Mouse (Mus musculus) c-Kit-positive CD71-positive TER-119-negative erythroid progenitor cells, embryonic 14.5 days (primary cell): Measurements from ENCODE around the gene Tmco4.

ENCODE experiments used
- DNase-seq: peaks from one replicate; pipeline ENCODE4 v3.0.0-alpha.2; 2013; ENCODE audit warnings: low read depth

Tmco4 gene

DNA sequence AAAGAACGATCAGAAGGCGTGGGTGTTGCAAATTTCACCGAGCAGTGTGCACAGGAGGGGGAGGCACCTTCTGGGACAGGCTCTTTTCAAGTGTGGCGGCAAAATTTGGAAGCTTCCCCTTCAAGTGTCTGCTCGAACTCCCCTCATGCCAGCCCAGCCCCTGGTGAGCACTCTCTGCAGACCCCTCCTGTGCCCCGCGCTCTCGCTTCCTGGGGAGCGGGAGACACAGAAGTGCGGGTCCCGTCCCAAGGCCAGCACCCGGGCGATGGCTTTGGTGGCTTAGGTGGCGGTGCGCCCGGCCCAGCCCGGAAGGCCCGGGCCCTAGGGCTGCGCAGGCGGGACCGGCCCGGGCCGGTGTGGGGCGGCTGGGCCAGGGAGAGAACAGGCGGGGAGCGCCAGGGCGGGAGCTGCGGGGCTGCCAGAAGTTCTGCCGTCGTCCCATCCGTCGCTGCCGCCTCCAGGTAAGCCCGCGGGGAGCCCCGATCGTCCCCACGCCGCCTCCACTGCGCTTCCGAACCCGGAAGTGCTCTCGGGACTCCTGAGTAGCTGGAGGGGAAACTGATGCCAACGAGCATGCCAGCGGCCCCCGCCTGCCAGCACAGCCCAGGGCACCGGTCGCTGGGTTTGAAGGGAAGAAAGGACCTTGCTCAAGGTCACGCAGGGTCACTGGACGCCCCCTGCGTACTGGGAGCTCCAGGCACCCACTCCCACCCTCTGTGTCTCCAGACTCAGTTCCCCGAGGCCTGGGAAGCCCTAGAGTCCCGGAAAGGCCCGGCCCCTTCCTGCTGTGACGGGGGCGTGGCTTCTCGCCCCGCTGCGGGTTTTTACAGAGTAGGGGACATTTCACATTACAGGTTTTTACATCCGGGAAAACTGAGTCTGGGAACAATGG lies at the start of gene Tmco4:
Gene Tmco4 (plus strand): TSS at position 62 of the 892 bp plus-strand sequence.
- DNase-seq: peak; percentile 68

DNA sequence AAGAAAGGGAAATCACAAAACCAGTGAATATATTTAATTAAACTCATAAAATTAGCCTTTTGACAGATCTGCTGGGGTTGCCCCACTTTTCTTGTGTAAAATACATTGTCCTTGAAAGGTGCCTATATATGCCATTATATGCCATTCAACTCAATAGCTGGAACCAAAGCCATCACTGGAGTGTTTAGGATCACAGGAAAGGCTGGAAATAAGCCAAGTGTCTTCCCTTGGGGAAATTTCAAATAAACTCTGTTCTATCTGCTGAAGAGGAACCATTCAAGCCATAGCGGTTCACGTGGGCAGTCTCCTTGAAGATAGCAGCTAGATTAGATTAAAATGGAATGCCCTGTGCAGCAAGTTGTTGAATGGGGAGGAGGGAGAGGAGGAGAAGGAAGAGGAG lies 47.1 kb upstream of the Tmco4 start:
- DNase-seq: no peak

DNA sequence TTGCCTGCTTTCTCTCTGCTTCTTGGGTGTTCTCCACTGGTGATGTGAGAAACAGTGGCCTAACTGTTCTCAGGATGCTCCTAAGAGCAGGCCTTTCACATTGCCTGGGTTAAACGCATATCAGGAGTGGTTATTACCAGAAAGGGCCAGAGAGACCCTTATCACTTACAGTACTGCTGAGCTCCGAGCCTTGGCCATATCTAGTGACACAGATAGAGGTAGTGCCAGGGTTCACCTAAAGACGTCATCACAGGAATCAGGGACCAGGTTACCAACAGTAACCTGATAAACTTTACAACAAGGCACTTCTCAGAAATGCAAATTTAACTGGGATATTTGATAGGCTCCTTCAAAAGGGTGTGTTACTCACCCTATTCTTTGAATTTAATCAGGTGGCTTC lies 38.8 kb upstream of the Tmco4 start:
- DNase-seq: no peak

DNA sequence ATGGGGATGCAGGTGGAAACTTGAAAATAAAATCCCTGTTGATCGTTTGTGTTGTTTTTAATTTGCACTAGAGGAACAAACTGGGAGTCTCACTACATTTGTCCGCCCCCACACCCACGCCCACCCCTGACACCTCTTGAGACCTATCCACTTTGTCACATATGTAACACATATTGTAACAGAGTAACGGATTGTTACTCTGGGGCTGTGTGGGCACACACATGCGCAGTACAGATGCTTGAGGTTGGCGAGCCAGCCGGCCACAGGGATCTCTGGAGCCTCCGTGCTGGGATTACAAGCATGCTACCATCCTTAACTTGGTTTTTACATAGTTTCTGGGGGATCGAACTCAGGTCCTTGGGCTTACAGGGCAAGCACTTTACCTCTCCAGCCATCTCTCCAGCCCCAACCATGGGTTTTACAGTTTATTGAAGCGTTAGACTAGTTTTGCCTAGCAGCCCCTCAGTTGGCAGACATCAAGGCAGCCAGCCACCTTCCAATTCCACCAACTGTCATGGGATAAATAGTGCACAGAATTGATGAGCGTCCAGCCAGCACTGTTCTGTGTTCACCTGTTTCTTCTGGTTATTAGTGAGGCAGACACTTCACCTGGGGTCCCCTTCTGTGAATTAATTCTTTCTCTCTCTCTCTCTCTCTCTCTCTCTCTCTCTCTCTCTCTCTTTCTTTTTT lies 38.1 kb upstream of the Tmco4 start:
- DNase-seq: no peak

DNA sequence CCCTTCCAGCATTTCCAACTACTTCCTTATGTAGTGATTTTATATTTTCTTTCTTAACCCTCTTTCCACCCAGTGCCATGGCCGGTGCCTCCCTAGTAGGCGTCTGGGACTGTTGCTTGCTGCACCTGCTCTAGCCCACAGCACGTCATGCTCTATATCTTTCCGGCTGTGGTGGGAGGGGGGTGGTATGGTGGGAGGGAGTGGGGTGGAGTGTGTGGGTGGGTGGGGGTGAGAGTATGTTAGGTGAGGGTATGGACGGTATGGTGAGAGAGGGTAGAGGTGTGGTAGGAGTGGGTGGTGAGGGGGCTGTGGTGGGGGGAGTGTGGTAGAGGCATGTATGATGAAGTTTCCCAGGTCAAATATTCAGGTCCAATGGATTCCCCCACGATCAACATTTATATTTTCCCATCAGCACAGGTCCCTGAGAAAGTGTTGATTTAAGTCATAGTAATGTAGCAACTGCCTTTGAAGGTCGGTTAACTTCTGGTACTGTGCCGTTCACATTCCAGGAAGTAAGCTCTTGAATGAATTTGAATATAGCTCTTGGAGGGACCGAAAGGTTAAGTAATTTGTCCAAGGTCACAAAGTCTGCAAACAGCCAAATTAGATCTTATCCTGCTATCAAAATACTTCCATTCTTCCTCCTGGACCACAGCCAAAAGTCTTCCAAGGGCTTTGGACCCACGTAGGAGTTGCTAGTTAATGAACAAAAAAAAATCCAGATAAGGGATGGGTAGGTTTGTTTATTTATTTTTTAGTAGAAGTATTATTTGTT lies 34.0 kb upstream of the Tmco4 start:
- no peak for DNase-seq

DNA sequence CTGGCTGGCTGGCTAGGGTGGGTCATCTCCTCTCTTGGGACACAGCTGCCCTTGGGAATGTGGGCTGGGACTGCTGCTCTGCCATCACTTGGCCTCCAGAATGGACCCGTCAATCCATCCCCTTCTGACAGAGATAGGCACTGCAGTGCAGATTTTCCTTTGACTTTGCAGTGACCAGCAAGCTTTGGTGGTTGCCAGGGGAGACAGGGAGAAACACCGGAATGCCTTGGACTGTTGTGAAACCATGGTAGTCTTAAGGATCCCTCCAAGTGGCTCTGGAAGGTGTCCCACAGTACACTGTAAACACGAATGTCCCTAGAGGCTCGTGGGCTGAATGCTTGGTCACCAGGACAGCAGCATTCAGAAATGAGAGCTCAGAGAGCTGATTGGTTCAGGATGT lies 33.2 kb upstream of the Tmco4 start:
- no peak for DNase-seq

DNA sequence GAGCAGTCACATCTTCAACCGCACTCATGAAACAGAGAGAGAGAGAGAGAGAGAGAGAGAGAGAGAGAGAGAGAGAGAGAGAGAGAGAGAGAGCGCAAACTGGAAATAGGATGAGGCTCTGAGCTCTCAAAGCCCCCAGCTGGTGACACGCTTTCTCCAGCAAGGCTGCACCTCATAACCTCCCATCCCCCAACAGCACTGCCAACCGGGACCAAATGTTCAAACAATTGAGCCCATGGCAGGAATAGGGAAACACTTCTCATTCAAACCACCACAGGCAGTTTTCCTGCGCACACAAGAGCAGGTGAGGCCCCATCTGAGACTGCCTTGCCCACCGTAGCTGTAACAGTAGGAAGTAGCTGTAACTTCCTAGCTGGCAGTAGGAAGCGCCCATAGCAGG lies 31.3 kb upstream of the Tmco4 start:
- no peak for DNase-seq

DNA sequence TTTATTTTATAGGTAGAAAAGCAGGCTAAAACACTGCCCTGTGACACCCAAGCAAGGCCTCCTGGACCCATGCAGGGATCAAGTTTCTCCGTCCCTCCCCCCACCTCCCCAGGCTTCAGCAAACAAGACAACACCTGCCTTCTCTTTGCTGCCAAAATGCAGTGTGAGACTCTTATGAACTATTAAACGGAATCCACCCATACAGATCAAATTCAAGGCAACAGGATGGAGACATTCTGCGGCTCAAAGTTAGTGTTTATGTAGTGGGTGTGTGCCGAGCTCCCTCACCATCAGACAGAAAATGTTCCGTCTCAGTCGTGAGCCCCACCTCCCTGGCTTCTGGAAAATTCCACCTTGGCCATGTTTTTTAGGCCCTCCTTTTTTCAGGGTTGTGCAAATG lies 30.7 kb upstream of the Tmco4 start:
- DNase-seq: no peak

DNA sequence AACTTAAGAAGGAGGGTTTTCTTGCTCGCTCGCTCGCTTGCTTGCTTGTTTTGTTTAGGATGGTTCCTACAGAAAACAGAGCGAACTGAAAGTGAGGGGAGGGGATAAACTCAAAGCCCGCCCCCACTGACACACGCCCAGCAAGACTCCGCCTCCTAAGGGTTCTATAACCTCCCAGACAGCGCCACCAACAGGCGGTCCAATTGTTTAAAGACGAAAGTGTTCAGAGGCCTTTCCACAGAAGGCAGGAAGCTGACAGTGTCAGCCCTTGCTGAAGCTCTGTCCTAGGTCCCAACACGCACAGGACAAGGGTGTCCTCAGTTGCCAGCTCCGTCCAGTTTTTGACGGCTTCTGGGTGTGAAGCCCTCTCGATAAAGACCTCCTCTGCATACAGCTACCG lies 29.0 kb upstream of the Tmco4 start:
- peak; percentile 89 for DNase-seq

DNA sequence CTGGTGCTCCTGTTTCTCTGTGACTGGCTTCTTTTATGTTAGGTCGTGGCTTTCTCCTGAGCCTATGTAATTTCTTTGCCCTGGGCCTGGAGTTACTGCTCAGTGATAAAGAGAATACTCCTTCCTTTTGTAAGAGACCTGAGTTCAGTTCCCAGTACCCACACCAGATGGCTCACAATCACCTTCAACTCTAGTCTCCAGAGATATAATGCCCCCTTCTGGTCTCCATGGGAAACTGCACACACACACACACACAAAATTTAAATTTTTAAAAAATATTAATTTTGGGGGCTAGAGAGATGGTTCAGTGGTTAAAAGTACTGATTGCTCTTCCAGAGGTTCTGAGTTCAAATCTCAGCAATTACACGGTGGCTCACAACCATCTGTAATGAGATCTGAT lies 24.4 kb upstream of the Tmco4 start:
- DNase-seq: no peak

DNA sequence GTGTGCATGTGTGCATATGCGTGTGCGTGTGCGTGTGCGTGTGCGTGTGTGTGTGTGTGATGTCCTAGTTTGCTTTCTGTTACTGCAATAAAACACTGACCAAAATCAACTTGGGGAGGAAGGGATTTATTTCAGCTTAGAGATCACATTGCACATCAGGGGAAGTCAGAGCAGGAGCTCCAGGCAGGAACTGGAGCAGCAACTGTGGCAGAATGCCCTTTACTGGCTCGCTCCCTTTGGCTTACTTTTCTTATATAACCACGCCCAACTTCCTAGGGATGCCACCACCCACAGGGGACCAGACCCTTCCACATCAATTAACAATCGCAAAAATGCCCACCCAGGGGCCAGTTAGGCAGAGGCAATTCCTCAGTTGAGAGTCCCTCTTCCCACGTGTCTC lies 14.1 kb upstream of the Tmco4 start:
- DNase-seq: no peak

DNA sequence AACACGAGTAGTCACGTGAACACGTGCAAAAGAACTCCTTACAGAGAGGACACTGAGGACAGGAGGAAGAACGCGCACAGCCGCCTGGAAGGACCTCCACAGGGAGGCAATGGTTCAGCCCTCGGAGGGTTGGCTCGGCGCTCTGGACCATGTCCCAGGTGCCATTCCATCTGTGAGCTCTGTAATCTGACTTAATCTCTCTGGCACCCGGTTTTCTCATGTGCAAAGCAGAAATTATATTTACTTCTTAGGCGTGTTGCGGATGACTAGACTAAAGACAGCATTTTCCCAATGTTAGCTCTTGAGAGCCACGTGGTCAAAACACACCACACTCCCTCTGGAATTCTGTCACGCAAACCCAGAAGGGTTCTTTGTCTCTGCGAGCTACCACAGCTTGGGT lies 13.6 kb upstream of the Tmco4 start:
- no peak for DNase-seq

DNA sequence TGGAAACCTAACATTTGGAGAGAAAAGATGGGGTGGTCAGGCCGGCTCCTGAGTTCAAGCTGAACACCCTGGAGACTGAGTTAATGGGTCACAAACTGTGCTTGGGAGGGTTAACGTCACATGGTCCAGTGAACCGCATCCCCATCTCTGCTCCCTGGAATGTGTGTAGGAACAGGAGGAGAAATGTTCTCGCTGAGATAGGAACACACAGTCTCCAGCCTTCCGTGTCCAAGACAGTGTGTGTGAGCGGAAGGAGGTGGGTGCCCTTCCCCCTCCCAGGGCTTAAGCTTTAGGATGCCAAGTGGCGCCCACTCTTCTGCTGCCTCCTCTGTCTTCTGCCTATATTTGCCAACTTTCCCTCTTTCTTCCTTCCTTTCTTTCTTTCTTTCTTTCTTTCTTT lies 12.8 kb upstream of the Tmco4 start:
- DNase-seq: no peak

DNA sequence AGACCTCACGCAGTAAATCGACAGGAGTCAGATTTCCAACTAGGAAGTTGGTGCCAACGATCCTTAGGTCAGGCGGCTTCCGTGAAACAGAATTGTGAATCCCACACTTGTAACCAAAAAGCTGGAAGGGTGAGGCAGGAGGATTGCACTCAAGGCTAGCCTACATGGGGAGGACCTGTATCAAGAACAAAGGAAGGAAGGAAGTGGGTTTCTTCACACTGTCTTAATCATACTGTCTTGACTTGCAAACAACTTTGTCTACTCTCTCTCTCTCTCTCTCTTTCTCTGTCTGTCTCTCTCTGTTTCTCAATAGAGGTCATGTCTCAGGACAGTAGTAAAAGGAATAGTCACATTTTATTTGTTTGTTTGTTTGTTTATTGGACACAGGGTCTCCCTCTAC lies 10.0 kb upstream of the Tmco4 start:
- DNase-seq: no peak

DNA sequence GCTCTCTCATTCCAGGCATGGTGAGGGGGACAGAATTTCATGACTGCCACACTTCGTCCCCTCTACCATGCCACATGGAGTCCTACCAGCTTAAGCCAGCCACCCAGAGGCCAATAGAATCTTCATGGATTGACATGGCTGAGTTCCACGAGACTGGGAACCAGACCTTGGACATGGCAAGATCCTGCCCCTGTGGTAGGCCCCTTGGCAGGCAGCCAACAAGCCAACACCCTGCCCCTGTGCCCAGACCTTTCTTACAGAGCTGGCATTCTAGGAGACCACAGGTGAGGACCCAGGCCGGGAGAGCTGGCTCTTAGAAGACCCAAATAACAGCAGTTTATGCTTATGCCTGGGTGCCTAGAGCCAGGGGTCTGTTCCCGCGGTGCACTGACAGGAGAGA lies 6.8 kb upstream of the Tmco4 start:
- no peak for DNase-seq

DNA sequence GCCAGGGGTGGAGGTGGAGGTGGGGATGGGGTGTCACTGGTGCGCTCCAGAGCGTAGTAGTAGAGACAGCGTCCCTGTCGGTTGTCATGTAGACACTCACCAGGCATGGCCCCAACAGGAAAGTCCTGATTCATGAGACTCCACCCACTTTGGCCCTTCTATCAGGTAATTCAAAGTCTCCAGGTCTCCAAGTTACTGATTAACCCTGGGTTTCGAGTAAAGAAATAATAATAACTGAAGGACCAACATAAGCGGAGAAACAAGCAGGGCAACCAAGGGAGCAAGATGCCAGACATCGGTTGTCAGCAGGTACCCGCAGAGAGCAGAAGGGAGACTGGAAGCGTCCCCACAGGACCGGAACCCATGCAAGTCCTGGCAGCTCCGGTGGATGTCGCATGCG lies 5.8 kb upstream of the Tmco4 start, which contains the start of gene Rnf186:
Gene Rnf186 (plus strand): TSS at position 247 of the 400 bp plus-strand sequence.
- DNase-seq: no peak

DNA sequence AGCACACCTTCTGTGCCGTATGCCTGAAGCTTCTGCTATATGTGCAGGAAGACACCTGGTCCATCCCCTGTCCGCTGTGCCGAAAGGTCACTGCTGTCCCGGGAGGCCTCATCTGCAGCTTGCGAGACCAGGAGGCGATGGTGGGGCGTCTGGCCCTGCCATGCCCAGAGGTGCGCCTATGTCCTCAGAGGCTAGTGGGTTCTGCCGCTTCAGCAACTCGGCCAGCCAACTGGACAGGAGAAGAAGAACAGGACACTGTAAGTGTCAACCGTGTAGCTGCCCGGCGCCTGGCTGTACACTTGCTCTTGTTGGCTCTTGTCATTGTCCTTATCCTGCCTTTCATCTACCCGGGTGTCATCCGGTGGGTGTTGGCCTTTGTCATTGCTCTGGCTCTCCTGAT lies 5.2 kb upstream of the Tmco4 start:
- no peak for DNase-seq

DNA sequence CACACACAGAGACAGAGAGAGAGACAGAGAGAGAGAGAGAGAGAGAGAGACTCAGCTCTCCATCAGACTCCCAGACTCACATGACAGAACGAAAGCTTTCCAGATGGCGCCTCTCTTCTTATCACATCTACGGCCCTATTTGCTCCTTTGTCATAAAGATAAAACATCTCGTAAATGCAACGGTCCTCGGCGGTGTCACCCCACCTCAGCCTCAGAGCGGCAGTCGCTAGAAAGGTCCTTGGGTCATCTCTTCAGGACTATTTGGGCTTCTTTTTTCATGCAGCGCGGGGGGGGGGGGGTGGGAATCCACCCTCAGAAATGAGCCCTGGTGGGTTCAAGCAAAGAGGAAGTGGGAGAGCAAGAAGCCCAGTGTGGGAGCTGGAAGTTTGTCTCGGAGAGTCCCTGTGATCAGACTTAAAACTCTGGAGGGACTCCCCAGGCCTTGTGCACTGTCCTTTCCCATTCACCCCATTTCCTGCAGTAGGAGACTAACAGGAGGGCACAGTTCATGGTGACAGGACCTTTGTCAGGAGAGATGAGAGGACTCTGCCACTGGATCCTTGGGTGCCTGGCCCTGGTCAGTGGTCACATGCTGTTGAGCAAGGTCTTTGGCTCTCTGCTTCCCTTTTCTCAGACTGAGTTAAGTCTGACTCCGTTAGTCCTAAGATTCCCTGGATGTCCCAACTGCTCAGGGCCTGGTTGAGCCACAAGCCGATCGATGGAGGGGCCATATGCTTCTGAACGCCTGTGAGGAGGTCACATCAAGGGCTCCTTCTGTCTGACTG lies 3.7 kb upstream of the Tmco4 start:
- DNase-seq: no peak

DNA sequence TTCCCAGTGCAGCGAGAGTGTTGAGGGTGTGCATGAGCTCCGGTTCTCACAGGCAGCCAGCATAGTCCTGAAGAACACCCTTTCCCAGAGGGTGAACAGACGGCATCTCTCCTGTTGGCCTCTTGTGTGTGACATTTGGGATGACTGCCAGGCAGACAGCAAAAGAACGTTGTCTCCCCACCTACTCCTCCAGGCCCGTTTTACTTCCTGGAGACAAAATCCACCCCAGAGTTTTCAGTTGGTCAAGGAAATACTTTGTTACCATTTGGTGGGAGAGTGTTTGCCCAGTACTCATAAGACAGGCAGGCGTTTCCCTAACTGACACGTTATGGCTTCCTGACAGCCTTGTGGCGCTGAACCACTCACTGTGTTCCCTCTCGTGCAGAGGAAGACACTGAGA lies 3.0 kb upstream of the Tmco4 start:
- no peak for DNase-seq

DNA sequence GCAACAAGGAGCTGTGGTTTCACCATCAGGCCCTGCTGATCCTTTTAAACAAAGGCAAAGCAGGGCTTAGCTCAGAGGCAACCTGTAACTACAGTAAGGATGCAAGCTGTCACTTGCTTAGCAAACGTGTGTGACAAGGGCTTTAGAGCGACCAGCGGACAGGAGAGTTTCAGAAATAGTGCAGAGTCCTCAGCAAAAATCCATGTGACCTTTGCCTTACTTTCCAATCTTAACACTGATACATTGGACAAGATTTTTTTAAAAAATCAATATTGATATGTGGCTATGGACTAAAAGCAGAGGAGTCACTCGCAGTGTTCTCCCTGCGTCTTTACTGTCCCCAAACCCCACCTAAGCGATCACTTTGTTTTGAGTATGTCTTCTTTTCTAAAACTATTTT lies 1.3 kb upstream of the Tmco4 start:
- no peak for DNase-seq

DNA sequence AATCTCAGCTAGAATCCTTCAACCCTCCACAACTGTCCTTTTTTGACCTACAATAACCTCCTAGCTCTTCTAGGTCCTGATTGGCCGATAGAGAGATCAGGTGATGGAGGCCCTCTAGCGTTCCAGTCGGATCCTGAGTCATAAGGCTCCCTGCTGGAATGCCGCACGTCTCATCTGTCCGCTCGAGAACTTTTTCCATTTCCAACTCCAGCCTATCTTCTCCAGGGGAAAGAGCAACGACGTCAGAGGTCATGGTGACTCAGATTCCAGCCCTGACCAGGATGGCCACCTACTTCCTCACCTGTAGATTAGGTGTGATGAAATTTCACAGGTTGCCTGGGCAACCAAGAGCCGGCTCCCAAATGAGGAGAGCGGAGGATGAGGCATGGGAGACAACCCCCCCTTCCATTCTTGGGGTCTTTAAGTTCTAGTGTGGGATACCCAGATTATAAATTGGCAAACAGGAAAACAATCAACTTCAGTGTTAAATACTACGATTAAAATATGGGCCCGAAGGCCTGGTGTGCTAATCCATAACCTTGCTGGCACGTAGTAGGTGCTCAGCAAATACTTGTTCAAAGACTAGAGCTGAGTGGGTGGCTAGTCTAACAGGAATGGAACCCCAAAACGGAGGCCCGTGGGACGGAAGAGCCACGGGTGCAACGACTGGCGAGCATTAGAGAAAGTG lies 405 bp upstream of the Tmco4 start:
- peak; percentile 46 for DNase-seq
